Mouse (Mus musculus): ENCODE results near the gene Mr1.

- no peak for TF ChIP-seq CTCF (IDR thresholded peaks at IDR 0.05; ENCODE audit: borderline replicate concordance, insufficient read depth, low read depth, low read length)
- no peak for TF ChIP-seq POLR2A (IDR thresholded peaks at IDR 0.05; ENCODE audit: borderline replicate concordance, insufficient read depth, low read length)
Observed at GRCm38 (mm10) chr1:155098486-155099279, 47.9 kb downstream of the Mr1 start.
